Mouse (Mus musculus) limb, embryonic 11.5 days (tissue): ENCODE data around the gene Dtx2. TPM values are rescaled to one million over a fixed set of nuclear protein-coding genes. Genes with fewer than 3 reads are reported as not detected.

ENCODE experiments used
- ATAC-seq: fragments of 200-750 bp; cut with Nextera tagmentation; 2 replicates; pipeline ENCODE4 v1.8.0; 2017; ENCODE audit warnings: low read depth; ENCODE audit not compliant: insufficient number of reproducible peaks, low FRiP score, low TSS enrichment
- DNase-seq: peaks from one replicate; pipeline ENCODE4 v3.0.0-alpha.2; 2015; ENCODE audit warnings: low spot score
- H3K27ac ChIP-seq: fragments of 300-500 bp; sonication (generic); replicated peaks from 2 replicates; pipeline ENCODE4 v1.5.1; 2014; ENCODE audit warnings: low read depth, mild to moderate bottlenecking, low read length
- H3K27me3 ChIP-seq: fragments of 300-500 bp; sonication (generic); 2 replicates; pipeline ENCODE4 v1.6.1; 2014; ENCODE audit warnings: mild to moderate bottlenecking, low read length, mixed read lengths; ENCODE audit not compliant: control insufficient read depth, insufficient read depth
- H3K36me3 ChIP-seq: fragments of 300-500 bp; sonication (generic); 2 replicates; pipeline ENCODE4 v1.6.1; 2014; ENCODE audit warnings: mild to moderate bottlenecking, low read length, moderate library complexity, mixed read lengths; ENCODE audit not compliant: control insufficient read depth, insufficient read depth
- H3K4me1 ChIP-seq: fragments of 300-500 bp; sonication (generic); 2 replicates; pipeline ENCODE4 v1.6.1; 2014; ENCODE audit warnings: low read length, mixed read lengths; ENCODE audit not compliant: control insufficient read depth, insufficient read depth
- H3K4me2 ChIP-seq: fragments of 300-500 bp; sonication (generic); 2 replicates; pipeline ENCODE4 v1.6.1; 2014; ENCODE audit warnings: low read depth, mild to moderate bottlenecking, moderate library complexity; ENCODE audit not compliant: severe bottlenecking
- H3K4me3 ChIP-seq: fragments of 300-500 bp; sonication (generic); 2 replicates; pipeline ENCODE4 v1.5.1; 2014; ENCODE audit warnings: low read depth, low read length
- H3K9ac ChIP-seq: fragments of 300-500 bp; sonication (generic); 2 replicates; pipeline ENCODE4 v1.6.1; 2014; ENCODE audit warnings: mild to moderate bottlenecking, low read length
- H3K9me3 ChIP-seq: fragments of 300-500 bp; sonication (generic); 2 replicates; pipeline ENCODE4 v1.6.1; 2016; ENCODE audit warnings: low read length; ENCODE audit not compliant: control insufficient read depth
- WGBS: fragments of 180-500 bp; shearing (Covaris S2); extraction: QIAGEN DNeasy Blood & Tissue Kit; methylation state at CpG from one replicate; pipeline ENCODE4 v1.1.7; 2014; 5-methylcytosine and 5-hydroxymethylcytosine counted together
- polyA plus RNA-seq: library from polyadenylated mRNA; unstranded; fragments of >200 nt; fragmentation: Nextera tagmentation; extraction: Ambion mirVana; gene quantifications from 2 replicates; pipeline ENCODE4 v1.2.1, GENCODE M21; 2014

Gene Dtx2
- polyA plus RNA-seq, 1 experiment from 2014 or later: 32.3 TPM

DNA sequence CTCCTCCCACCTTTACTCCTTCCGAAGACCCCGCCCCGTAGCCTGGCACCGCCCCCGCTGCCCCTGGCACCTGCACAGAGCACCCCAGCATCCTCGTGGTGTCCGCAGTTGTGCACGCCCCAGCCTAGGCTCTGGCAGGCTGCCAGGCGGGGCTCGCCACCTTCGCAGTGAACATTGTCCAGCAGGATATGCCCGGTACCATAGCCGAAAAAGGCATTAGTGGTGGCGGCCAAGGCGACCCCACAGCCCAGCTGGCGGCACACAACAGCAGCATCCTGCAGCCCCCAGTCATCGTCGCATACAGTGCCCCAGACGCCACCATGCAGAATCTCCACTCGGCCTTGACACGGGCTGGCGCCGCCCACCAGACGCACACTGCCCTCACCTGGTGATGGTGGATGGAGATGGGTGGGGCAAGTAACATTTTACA lies 29.1 kb upstream of the Dtx2 start:
- Histone ChIP-seq H3K27ac (no peak overlapping the region), H3K36me3 (no peaks in the 10 kb centered on the region), H3K4me2 (peak overlapping the region; percentile 32), H3K4me1 (0 out of 2 replicates have a peak, but pooled peaks cover 6% of the 10 kb centered on the region), H3K9me3 (no peaks in the 10 kb centered on the region), H3K9ac (peak overlapping the region; percentile 32), H3K4me3 (no peak overlapping the region), H3K27me3 (0 out of 2 replicates have a peak, but pooled peaks cover 6% of the 10 kb centered on the region)
- DNase-seq (peak; percentile 32), ATAC-seq (no peak)
- WGBS: 7% methylated on average over 24 of the region's 24 CpGs

DNA sequence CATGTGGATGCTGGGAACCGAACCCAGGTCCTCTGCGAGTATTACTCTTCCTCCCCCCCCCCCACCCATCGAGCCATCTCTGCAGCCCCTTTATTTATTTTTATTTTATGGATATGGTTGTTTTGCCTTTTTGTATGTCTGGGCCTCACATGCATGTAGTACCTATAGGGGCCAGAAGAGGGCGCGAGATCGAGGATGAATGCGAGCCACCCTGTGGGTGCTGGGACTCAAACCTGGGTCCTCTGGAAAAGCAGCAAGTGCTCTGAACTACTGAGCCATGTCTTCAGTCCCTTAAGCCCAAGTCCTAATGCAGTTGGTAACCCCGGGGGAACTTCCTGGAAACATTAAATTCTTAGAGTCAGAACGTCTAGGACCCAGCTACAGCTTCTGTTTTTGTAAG lies 27.7 kb upstream of the Dtx2 start:
- H3K9me3 ChIP-seq: no peaks in the 10 kb centered on the region
- ATAC-seq (no peak), DNase-seq (peak; percentile 45)
- no peak overlapping the region for H3K9ac ChIP-seq
- H3K27ac ChIP-seq: no peak overlapping the region
- no peak overlapping the region for H3K4me2 ChIP-seq
- WGBS: 65% methylated on average over 9 of the region's 9 CpGs
- H3K4me1 ChIP-seq: 0 out of 2 replicates have a peak, but pooled peaks cover 6% of the 10 kb centered on the region
- H3K4me3 ChIP-seq: no peak overlapping the region
- 0 out of 2 replicates have a peak, but pooled peaks cover 6% of the 10 kb centered on the region for H3K27me3 ChIP-seq
- no peaks in the 10 kb centered on the region for H3K36me3 ChIP-seq

DNA sequence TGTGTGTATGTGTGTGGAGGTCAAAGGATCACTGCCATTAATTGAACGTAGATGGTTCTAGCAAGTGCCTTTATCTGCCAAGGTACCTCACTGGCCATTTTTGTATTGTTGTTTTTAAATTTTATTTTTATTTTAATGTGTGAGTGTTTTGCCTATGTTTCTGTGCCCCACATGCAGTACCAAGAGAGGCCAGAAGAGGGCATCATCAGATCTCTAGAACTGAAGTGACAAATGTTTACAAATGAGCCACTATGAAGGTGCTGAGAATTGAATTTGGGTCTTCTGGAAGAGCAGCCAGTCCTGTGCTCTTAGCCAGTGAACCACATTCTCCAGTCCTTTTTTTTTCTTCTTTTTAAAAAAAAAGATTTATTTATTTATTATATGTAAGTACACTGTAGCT lies 25.8 kb upstream of the Dtx2 start:
- Histone ChIP-seq H3K4me3 (no peak overlapping the region), H3K9me3 (no peaks in the 10 kb centered on the region), H3K27me3 (0 out of 2 replicates have a peak, but pooled peaks cover 6% of the 10 kb centered on the region), H3K36me3 (no peaks in the 10 kb centered on the region), H3K4me2 (no peak overlapping the region), H3K27ac (no peak overlapping the region), H3K4me1 (0 out of 2 replicates have a peak, but pooled peaks cover 3% of the 10 kb centered on the region), H3K9ac (no peak overlapping the region)
- DNase-seq (peak; percentile 70), ATAC-seq (no peak)
- 69% methylated on average over 1 of the region's 1 CpGs for WGBS

DNA sequence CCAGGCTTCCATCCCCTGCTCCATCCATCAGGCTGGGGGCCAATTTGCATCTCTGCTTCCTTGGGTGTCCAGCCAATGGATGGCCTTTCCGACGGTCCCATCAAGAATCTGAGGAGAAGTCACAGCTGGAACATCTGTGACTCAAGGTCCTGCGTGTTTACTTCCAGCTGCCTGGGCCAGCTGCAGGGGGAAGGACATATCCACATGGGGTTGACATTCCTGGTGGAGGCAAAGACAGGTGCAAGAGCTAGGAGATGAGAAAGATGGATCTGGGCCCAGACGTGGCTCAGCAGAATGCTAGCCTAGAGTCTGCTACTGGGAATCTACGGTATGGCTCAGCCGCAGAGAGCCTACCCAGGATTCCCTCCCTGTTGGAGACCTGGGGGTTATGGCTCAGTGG lies 24.4 kb upstream of the Dtx2 start:
- no peak for ATAC-seq
- WGBS: 80% methylated on average over 6 of the region's 6 CpGs
- Histone ChIP-seq H3K9ac (no peak overlapping the region), H3K4me2 (no peak overlapping the region), H3K4me1 (0 out of 2 replicates have a peak, but pooled peaks cover 3% of the 10 kb centered on the region), H3K27ac (no peak overlapping the region), H3K36me3 (no peaks in the 10 kb centered on the region), H3K4me3 (no peak overlapping the region), H3K9me3 (no peaks in the 10 kb centered on the region), H3K27me3 (0 out of 2 replicates have a peak, but pooled peaks cover 6% of the 10 kb centered on the region)
- no peak for DNase-seq

DNA sequence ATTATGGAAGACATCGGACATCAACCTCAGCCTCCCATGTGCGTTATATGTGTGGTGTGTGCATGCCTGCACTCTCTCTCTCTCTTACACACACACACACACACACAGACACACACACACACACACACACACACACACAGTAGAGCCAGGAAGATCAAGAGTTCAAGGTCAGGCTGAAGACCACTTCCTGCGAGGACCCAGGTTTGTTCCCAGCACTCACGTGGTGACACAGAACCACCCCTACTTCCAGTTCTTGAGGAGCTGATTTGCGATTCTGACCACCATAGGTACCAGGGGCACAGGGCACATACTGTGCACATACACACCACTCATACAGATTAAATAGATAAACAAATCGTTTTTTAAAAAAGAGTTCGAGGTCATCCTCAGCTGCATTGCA lies 22.7 kb upstream of the Dtx2 start:
- H3K27ac ChIP-seq: no peak overlapping the region
- H3K4me3 ChIP-seq: no peak overlapping the region
- ATAC-seq (no peak), DNase-seq (no peak)
- no peaks in the 10 kb centered on the region for H3K27me3 ChIP-seq
- H3K4me1 ChIP-seq: no peaks in the 10 kb centered on the region
- no peaks in the 10 kb centered on the region for H3K36me3 ChIP-seq
- no peaks in the 10 kb centered on the region for H3K9me3 ChIP-seq
- H3K9ac ChIP-seq: no peak overlapping the region
- no peak overlapping the region for H3K4me2 ChIP-seq
- 86% methylated on average over 7 of the region's 7 CpGs for whole genome bisulfite sequencing

DNA sequence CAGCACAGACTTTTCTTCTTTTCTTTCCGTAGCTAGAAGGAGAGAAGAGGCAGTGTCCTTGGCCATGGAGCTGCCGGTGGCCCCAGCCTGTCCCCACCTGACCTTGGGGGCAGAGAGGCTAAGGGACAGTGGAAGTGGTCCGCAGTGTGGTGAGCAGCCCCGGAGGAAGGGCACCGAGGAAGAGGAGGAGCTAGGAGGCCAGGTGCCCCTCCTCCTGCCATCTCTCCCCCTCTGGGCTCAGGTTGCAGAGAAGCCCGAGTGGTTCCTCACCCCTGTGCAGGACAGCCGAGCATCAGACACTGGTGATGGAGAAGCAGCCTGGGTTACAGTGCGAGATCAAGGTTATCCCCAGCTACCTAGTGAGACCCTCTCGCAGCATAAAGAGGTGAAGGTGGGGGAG lies 20.2 kb upstream of the Dtx2 start, which contains the start of gene Ssc4d:
Gene Ssc4d, minus strand, starts transcription at position 167 of the 400 bp plus-strand sequence.
- peak within 1 kb of the TSS; percentile 34; the same call in 1 of the 2 replicates for H3K9ac ChIP-seq
- peak within 1 kb of the TSS; percentile 12; the same call in 1 of the 2 replicates for H3K4me3 ChIP-seq
- no peaks in the 10 kb centered on the region for H3K36me3 ChIP-seq
- no peaks in the 10 kb centered on the region for H3K27me3 ChIP-seq
- peak within 1 kb of the TSS; percentile 37 for H3K4me2 ChIP-seq
- ATAC-seq (no peak), DNase-seq (no peak)
- no peaks in the 10 kb centered on the region for H3K4me1 ChIP-seq
- H3K9me3 ChIP-seq: no peaks in the 10 kb centered on the region
- no peak within 1 kb of the TSS for H3K27ac ChIP-seq
- WGBS: 14% methylated on average over 9 of the region's 9 CpGs

DNA sequence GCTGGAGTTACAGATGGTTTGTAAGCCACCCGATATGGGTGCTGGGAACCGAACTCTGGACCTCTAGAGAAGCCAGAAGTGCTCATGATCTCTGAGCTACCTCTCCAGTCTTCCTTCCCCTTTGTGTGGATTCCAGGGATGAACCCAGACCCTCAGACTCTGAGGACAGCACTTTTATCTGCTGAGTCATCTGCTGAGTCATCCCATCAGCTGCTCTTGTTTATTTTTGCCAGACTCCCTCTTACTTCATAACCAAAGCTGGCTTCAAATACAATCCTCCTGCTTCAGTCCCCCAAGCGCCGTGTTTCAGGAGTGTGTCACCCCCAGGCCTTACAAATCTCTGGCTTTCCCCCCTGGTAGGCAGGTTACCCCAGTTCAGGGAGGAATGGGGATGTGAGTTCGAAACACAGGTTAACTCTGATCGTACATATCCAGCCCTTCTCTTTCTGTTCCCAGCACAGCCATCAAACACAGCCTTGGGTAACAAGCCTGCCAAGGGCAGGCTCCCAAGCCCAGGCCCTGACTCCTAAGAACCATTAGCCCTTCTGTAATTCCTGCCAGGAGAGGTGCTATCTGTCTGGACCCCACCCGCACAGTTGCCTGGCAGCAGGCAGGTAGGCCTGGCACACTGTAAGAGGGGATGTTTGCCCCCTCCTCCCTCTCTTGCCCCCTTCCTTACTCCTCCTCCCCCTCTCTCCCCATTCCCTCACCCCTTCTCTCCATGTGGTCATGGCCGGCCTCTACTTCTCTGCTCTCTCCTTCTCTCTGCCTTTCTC lies 18.5 kb upstream of the Dtx2 start:
- H3K9me3 ChIP-seq: no peaks in the 10 kb centered on the region
- no peak overlapping the region for H3K9ac ChIP-seq
- H3K27ac ChIP-seq: no peak overlapping the region
- H3K4me3 ChIP-seq: no peak overlapping the region
- DNase-seq: no peak
- H3K36me3 ChIP-seq: no peaks in the 10 kb centered on the region
- H3K27me3 ChIP-seq: no peaks in the 10 kb centered on the region
- H3K4me1 ChIP-seq: no peaks in the 10 kb centered on the region
- 95% methylated on average over 8 of the region's 8 CpGs for WGBS
- no peak for ATAC-seq
- H3K4me2 ChIP-seq: no peak overlapping the region

DNA sequence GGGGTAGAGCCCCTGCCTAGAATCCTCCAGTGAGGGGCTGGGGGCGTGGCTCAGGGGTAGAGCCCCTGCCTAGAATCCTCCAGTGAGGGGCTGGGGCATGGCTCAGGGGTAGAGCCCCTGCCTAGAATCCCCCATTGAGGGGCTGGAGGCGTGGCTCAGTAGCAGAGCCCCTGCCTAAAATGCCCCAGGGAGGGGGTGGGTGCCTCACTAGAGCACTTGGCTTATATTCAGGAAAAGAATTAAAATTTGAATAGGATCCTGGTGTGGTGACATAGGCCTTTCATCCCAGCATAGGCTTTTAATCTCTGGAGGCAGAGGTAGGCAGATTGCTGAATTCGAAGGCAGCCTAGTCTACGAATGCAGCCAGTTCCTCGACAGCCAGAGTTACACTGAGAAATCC lies 15.2 kb upstream of the Dtx2 start:
- DNase-seq (no peak), ATAC-seq (no peak)
- H3K9ac ChIP-seq: no peak overlapping the region
- H3K36me3 ChIP-seq: no peaks in the 10 kb centered on the region
- no peaks in the 10 kb centered on the region for H3K27me3 ChIP-seq
- H3K9me3 ChIP-seq: no peaks in the 10 kb centered on the region
- H3K4me2 ChIP-seq: no peak overlapping the region
- no peak overlapping the region for H3K27ac ChIP-seq
- H3K4me1 ChIP-seq: no peaks in the 10 kb centered on the region
- 88% methylated on average over 5 of the region's 5 CpGs for whole genome bisulfite sequencing
- H3K4me3 ChIP-seq: no peak overlapping the region
